Mouse (Mus musculus) lung, postnatal 4 days (tissue): ENCODE data around the gene Abi3bp.

Experiments
- DNase-seq, 2 experiments: peaks; one replicate each; pipeline ENCODE4 v3.0.0; 2021

The Abi3bp gene

GRCm38 (mm10) chr16:56696448-56696847 is 218.8 kb downstream of the Abi3bp start:
- no peak for DNase-seq

GRCm38 (mm10) chr16:56700898-56701297 is 223.2 kb downstream of the Abi3bp start:
- no peak for DNase-seq

- DNase-seq = no peak
These were observed 228.1 kb downstream of the Abi3bp start for GRCm38 (mm10) chr16:56705731-56706130.

- no peak for DNase-seq
These were observed 232.4 kb downstream of the Abi3bp start for GRCm38 (mm10) chr16:56710071-56710470.

- no peak for DNase-seq
These were observed 237.9 kb downstream of the Abi3bp start for GRCm38 (mm10) chr16:56715608-56716007.

- DNase-seq = no peak
These were observed 239.0 kb downstream of the Abi3bp start for GRCm38 (mm10) chr16:56716557-56717179.

- DNase-seq = peak; percentile 99 to 100
These were observed 239.8 kb downstream of the Abi3bp start, which contains the start of gene Tfg for GRCm38 (mm10) chr16:56717224-56718200. Gene Tfg (minus strand): TSS chr16:56717450.

GRCm38 (mm10) chr16:56719031-56719430 is 241.4 kb downstream of the Abi3bp start:
- no peak for DNase-seq

GRCm38 (mm10) chr16:56722357-56722756 is 244.7 kb downstream of the Abi3bp start:
- DNase-seq = no peak

- peak in 1 of 2 experiments; percentile 47 for DNase-seq
These were observed 247.2 kb downstream of the Abi3bp start for GRCm38 (mm10) chr16:56724927-56725326.

GRCm38 (mm10) chr16:56729060-56729459 is 251.4 kb downstream of the Abi3bp start:
- DNase-seq = no peak
